ENCODE assay signal across 14 mouse cellular contexts in genomic region chr15:12431684-12432083, GRCm38 (mm10).
A peak's percentile ranks its signal among the peaks of the same experiment; 100 is the strongest.
DNase-seq lines count a peak whose midpoint lies in the region; ATAC-seq lines count a peak whose summit lies in the region.
"Had no signal": no experiment of that assay in that cellular context is flagged by ENCODE, and none has a peak within 500 bp of the region (broad histone marks: within the 10 kb centered on the region; RNA-seq: fewer than 3 reads in every experiment).

No protein-coding gene starts in this region.

- no peak overlapping the region for H3K4me2 ChIP-seq in heart, embryonic 11.5 days
- H3K4me2 ChIP-seq: embryonic facial prominence, embryonic 12.5 days had no signal

- peaks cover 5% of the 10 kb centered on the region for H3K4me1 ChIP-seq in heart, embryonic 11.5 days (ENCODE audit: control insufficient read depth, insufficient read depth, low read length)

- H3K4me3 ChIP-seq in heart, embryonic 11.5 days (ENCODE audit: low read depth, low read length) = no peak overlapping the region
- H3K4me3 ChIP-seq: embryonic facial prominence, embryonic 12.5 days had no signal

- peak; percentile 64 to 68 for DNase-seq in heart, adult 18-20 months
- DNase-seq in right cerebral cortex, adult 18-20 months = peak; percentile 29
- no peak for DNase-seq in right cerebral cortex, postnatal 4 days
- DNase-seq in gastrocnemius, postnatal 36 days = peak; percentile 30 to 50
- no peak for DNase-seq in spleen, postnatal 10 days (ENCODE audit: low spot score in 2 of 2)
- no peak for DNase-seq in right cerebral cortex, postnatal 14 days
- DNase-seq: left cerebral cortex, postnatal 4 days; midbrain, embryonic 14.5 days; thymus, postnatal 36 days had no signal

- H3K27ac ChIP-seq in heart, embryonic 11.5 days (ENCODE audit: low read depth, low read length) = no peak overlapping the region
- H3K27ac ChIP-seq: embryonic facial prominence, embryonic 12.5 days had no signal

- no peaks in the 10 kb centered on the region for H3K9me3 ChIP-seq in heart, embryonic 11.5 days (replicated peaks; ENCODE audit: control insufficient read depth, low read length)
- H3K9me3 ChIP-seq: embryonic facial prominence, embryonic 12.5 days had no signal

- no peak overlapping the region for H3K9ac ChIP-seq in heart, embryonic 11.5 days (ENCODE audit: low read depth, low read length)
- H3K9ac ChIP-seq: embryonic facial prominence, embryonic 12.5 days had no signal

- intact Hi-C loops in gastrocnemius, postnatal 36 days (cut with DNase I) = no loop called here

- H3K36me3 ChIP-seq in heart, embryonic 11.5 days (ENCODE audit: control insufficient read depth, insufficient read depth, low read length) = no peaks in the 10 kb centered on the region
- H3K36me3 ChIP-seq: embryonic facial prominence, embryonic 12.5 days had no signal

- no peak for ATAC-seq in heart, embryonic 11.5 days (replicated peaks; ENCODE audit: insufficient number of reproducible peaks, low FRiP score, low TSS enrichment)
- no peak for ATAC-seq in granulocyte monocyte progenitor cell, adult 5-6 weeks (replicated peaks; ENCODE audit: poor library complexity, severe bottlenecking)
- ATAC-seq: forebrain, embryonic 16.5 days; hindbrain, embryonic 16.5 days had no signal

- no peaks in the 10 kb centered on the region for H3K27me3 ChIP-seq in heart, embryonic 11.5 days (ENCODE audit: control insufficient read depth, insufficient read depth, low read length)
- H3K27me3 ChIP-seq: embryonic facial prominence, embryonic 12.5 days had no signal

- WGBS in heart, embryonic 11.5 days (ENCODE audit: insufficient replicate concordance) = 41% methylated on average over 7 of the region's 7 CpGs

Comparison
In these comparisons a context has a peak if more than half of its experiments do, and no peak if none do; other contexts are left out.
1. DNase-seq: peak in heart, adult 18-20 months (2 of 2), right cerebral cortex, adult 18-20 months (single experiment) and gastrocnemius, postnatal 36 days (2 of 2); none in right cerebral cortex, postnatal 4 days (single experiment), spleen, postnatal 10 days (0 of 2) and right cerebral cortex, postnatal 14 days (single experiment).